Mouse (Mus musculus) MEL (cell line): ENCODE results near the gene Bgn. TPM values are rescaled to one million over a fixed set of nuclear protein-coding genes. Genes with fewer than 3 reads are reported as not detected.

ENCODE experiments used
- DNase-seq: peaks from one replicate; pipeline ENCODE4 v3.0.0; 2011; ENCODE audit warnings: low read depth, low spot score
- H3K27ac ChIP-seq: 2 replicates; pipeline ENCODE4 v1.5.1; 2012; ENCODE audit warnings: low read depth, mild to moderate bottlenecking, control low read depth, low read length, moderate library complexity; ENCODE audit not compliant: control insufficient read depth
- H3K27me3 ChIP-seq, 2 experiments: fragments of 150-350 bp in 1 of 2; sonication (generic) in 1 of 2; 2 replicates each; pipeline ENCODE4 v1.6.1; 2012; ENCODE audit warnings: low read length in 2 of 2, mild to moderate bottlenecking in 2 of 2, improper control_type of control experiment in 1 of 2, moderate library complexity in 1 of 2; ENCODE audit not compliant: insufficient read depth in 2 of 2, control insufficient read depth in 1 of 2
- H3K36me3 ChIP-seq, 2 experiments: 2 replicates each; pipeline ENCODE4 v1.6.1; 2012 to 2014; ENCODE audit warnings: low read length in 2 of 2, improper control_type of control experiment in 1 of 2, inconsistent platforms in 1 of 2, mild to moderate bottlenecking in 1 of 2; ENCODE audit not compliant: insufficient read depth in 2 of 2, control insufficient read depth in 1 of 2
- H3K4me1 ChIP-seq, 2 experiments: fragments of 150-350 bp in 1 of 2; sonication (generic) in 1 of 2; 2 replicates each; pipeline ENCODE4 v1.6.1; 2012; ENCODE audit warnings: low read length in 2 of 2, improper control_type of control experiment in 1 of 2, mild to moderate bottlenecking in 1 of 2; ENCODE audit not compliant: insufficient read depth in 2 of 2, control insufficient read depth in 1 of 2
- H3K4me3 ChIP-seq, 2 experiments: fragments of 150-350 bp in 1 of 2; sonication (generic) in 1 of 2; 2 replicates each; pipeline ENCODE4 v1.5.1; 2012; ENCODE audit warnings: low read depth in 2 of 2, low read length in 2 of 2, mild to moderate bottlenecking in 2 of 2, moderate library complexity in 2 of 2, control low read depth in 1 of 2, improper control_type of control experiment in 1 of 2; ENCODE audit not compliant: control insufficient read depth in 1 of 2, insufficient read depth in 1 of 2
- H3K79me2 ChIP-seq: 2 replicates; pipeline ENCODE4 v1.6.1; 2012; ENCODE audit warnings: mild to moderate bottlenecking, low read length, moderate library complexity; ENCODE audit not compliant: control insufficient read depth, poor library complexity, insufficient read depth
- H3K9ac ChIP-seq: 2 replicates; pipeline ENCODE4 v1.6.1; 2012; ENCODE audit warnings: low read depth, mild to moderate bottlenecking, control low read depth, low read length, moderate library complexity; ENCODE audit not compliant: control insufficient read depth, poor library complexity, severe bottlenecking
- H3K9me3 ChIP-seq: fragments of 150-350 bp; sonication (generic); replicated peaks from 2 replicates; pipeline ENCODE4 v1.6.1; 2012; ENCODE audit warnings: mild to moderate bottlenecking, low read length, improper control_type of control experiment, moderate library complexity; ENCODE audit not compliant: insufficient read depth
- BHLHE40 ChIP-seq: IDR thresholded peaks from 2 replicates; pipeline ENCODE4 v1.6.1; 2012; ENCODE audit warnings: low read depth, mild to moderate bottlenecking, inconsistent platforms, low read length, improper control_type of control experiment, borderline replicate concordance
- CHD2 ChIP-seq: IDR thresholded peaks from 2 replicates; pipeline ENCODE4 v1.6.1; 2011; ENCODE audit warnings: low read length, improper control_type of control experiment
- ELF1 ChIP-seq: IDR thresholded peaks from 2 replicates; pipeline ENCODE4 v1.6.1; 2014; ENCODE audit warnings: low read depth, mild to moderate bottlenecking, inconsistent platforms, low read length, improper control_type of control experiment, moderate library complexity
- GABPA ChIP-seq: IDR thresholded peaks from 2 replicates; pipeline ENCODE4 v1.6.1; 2012; ENCODE audit warnings: low read depth, mild to moderate bottlenecking, inconsistent platforms, low read length, improper control_type of control experiment, moderate library complexity
- JUND ChIP-seq: IDR thresholded peaks from 2 replicates; pipeline ENCODE4 v1.6.1; 2011; ENCODE audit warnings: low read depth, mild to moderate bottlenecking, improper control_type of control experiment, low read length
- MAFK ChIP-seq: IDR thresholded peaks from 2 replicates; pipeline ENCODE4 v1.6.1; 2011; ENCODE audit warnings: low read depth, mild to moderate bottlenecking, low read length, improper control_type of control experiment, borderline replicate concordance
- MAX ChIP-seq: IDR thresholded peaks from 2 replicates; pipeline ENCODE4 v1.6.1; 2011; ENCODE audit warnings: low read length, improper control_type of control experiment
- MAZ ChIP-seq: IDR thresholded peaks from 2 replicates; pipeline ENCODE4 v1.6.1; 2012; ENCODE audit warnings: low read depth, mild to moderate bottlenecking, inconsistent platforms, low read length, improper control_type of control experiment
- MYB ChIP-seq: IDR thresholded peaks from 2 replicates; pipeline ENCODE4 v1.6.1; 2011; ENCODE audit warnings: mild to moderate bottlenecking, low read depth, low read length, improper control_type of control experiment
- MYC ChIP-seq: IDR thresholded peaks from 2 replicates; pipeline ENCODE4 v1.6.1; 2011; ENCODE audit warnings: low read depth, mild to moderate bottlenecking, low read length, improper control_type of control experiment, moderate library complexity
- NRF1 ChIP-seq: IDR thresholded peaks from 2 replicates; pipeline ENCODE4 v1.6.1; 2014; ENCODE audit warnings: low read depth, mild to moderate bottlenecking, inconsistent platforms, low read length, improper control_type of control experiment, moderate library complexity; ENCODE audit not compliant: poor library complexity, insufficient read depth, severe bottlenecking
- POLR2A ChIP-seq, 2 experiments: IDR thresholded peaks; 2 replicates each; pipeline ENCODE4 v1.6.1; 2011 to 2012; ENCODE audit warnings: low read length in 2 of 2, mild to moderate bottlenecking in 2 of 2, control low read depth in 1 of 2, improper control_type of control experiment in 1 of 2, low read depth in 1 of 2, moderate library complexity in 1 of 2; ENCODE audit not compliant: control insufficient read depth in 1 of 2, insufficient read depth in 1 of 2, poor library complexity in 1 of 2
- POLR2AphosphoS2 ChIP-seq: IDR thresholded peaks from 2 replicates; pipeline ENCODE4 v1.6.1; 2011; ENCODE audit warnings: low read length, improper control_type of control experiment
- POLR2AphosphoS5 ChIP-seq: IDR thresholded peaks from 2 replicates; pipeline ENCODE4 v1.6.1; 2012; ENCODE audit warnings: low read depth, borderline replicate concordance, mild to moderate bottlenecking, inconsistent platforms, low read length, moderate library complexity, mixed read lengths
- RAD21 ChIP-seq: IDR thresholded peaks from 2 replicates; pipeline ENCODE4 v1.6.1; 2011; ENCODE audit warnings: mild to moderate bottlenecking, low read depth, low read length, improper control_type of control experiment
- SMC3 ChIP-seq: IDR thresholded peaks from 2 replicates; pipeline ENCODE4 v1.6.1; 2011; ENCODE audit warnings: low read depth, low read length, improper control_type of control experiment
- TAL1 ChIP-seq: IDR thresholded peaks from 2 replicates; pipeline ENCODE4 v1.6.1; 2012; ENCODE audit warnings: mild to moderate bottlenecking, inconsistent platforms, low read length, moderate library complexity, mixed read lengths
- TBP ChIP-seq: IDR thresholded peaks from 2 replicates; pipeline ENCODE4 v1.8.0; 2011; ENCODE audit warnings: low read depth, low read length, improper control_type of control experiment
- UBTF ChIP-seq: IDR thresholded peaks from 2 replicates; pipeline ENCODE4 v1.6.1; 2012; ENCODE audit warnings: low read depth, mild to moderate bottlenecking, inconsistent platforms, low read length, improper control_type of control experiment, moderate library complexity, borderline replicate concordance; ENCODE audit not compliant: insufficient read depth
- USF1 ChIP-seq: IDR thresholded peaks from 2 replicates; pipeline ENCODE4 v1.6.1; 2014; ENCODE audit warnings: low read depth, mild to moderate bottlenecking, inconsistent platforms, low read length, improper control_type of control experiment, moderate library complexity
- USF2 ChIP-seq, 2 experiments: IDR thresholded peaks; 2 replicates each; pipeline ENCODE4 v1.6.1; 2011 to 2012; ENCODE audit warnings: improper control_type of control experiment in 2 of 2, low read length in 2 of 2, borderline replicate concordance in 1 of 2, inconsistent platforms in 1 of 2, low read depth in 1 of 2, mild to moderate bottlenecking in 1 of 2; ENCODE audit not compliant: insufficient read depth in 1 of 2
- ZC3H11A ChIP-seq: IDR thresholded peaks from 2 replicates; pipeline ENCODE4 v1.6.1; 2012; ENCODE audit warnings: low read depth, mild to moderate bottlenecking, inconsistent platforms, low read length, improper control_type of control experiment
- ZKSCAN1 ChIP-seq: IDR thresholded peaks from 2 replicates; pipeline ENCODE4 v1.6.1; 2012; ENCODE audit warnings: low read depth, mild to moderate bottlenecking, inconsistent platforms, low read length, improper control_type of control experiment, moderate library complexity
- ZMIZ1 ChIP-seq: IDR thresholded peaks from 2 replicates; pipeline ENCODE4 v1.6.1; 2012; ENCODE audit warnings: low read depth, mild to moderate bottlenecking, inconsistent platforms, low read length, improper control_type of control experiment, moderate library complexity
- ZNF384 ChIP-seq: IDR thresholded peaks from 2 replicates; pipeline ENCODE4 v1.6.1; 2012; ENCODE audit warnings: low read depth, mild to moderate bottlenecking, inconsistent platforms, low read length, improper control_type of control experiment
- polyA plus RNA-seq, 2 experiments: library from polyadenylated mRNA; stranded (reverse) in 1 of 2; unstranded in 1 of 2; fragments of >175 nt in 1 of 2; fragments of >200 nt in 1 of 2; gene quantifications; 2 replicates each; pipeline versions ENCODE4 v1.2.1 to v1.2.4; 2012; ENCODE audit warnings: low replicate concordance in 2 of 2, low read depth in 1 of 2; ENCODE audit not compliant: insufficient read length in 2 of 2, insufficient read depth in 1 of 2, missing spikeins in 1 of 2
- total RNA-seq: library from RNA; depleted of rRNA; stranded (reverse); fragments of 300-350 nt; gene quantifications from 2 replicates; pipeline ENCODE4 v1.2.3, GENCODE M21; 2012

Gene Bgn
- total and polyA plus RNA-seq, 3 experiments, result not detected

DNA sequence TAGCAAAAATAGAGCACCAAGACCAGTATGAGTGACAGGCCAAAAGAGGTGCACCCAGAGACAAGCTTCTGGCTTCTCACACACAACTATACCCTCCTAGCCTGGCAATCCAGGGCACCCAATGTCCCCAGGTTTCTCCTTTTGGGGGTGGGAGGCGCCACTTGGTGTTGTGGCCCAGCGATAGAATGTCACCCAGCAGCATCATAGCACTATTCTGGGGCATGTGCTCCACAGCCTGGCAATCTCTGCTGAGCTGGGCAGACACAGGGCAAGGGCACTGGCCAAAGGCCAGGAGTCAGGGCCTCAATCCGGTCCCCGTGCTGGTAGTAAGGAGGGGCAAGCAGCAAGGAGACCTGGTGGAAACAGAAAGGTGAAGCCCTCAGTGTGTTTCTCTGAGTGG is 13.3 kb downstream of the Bgn start:
- Histone ChIP-seq H3K27me3 (no peaks in the 10 kb centered on the region), H3K4me3 (no peak overlapping the region), H3K9me3 (no peaks in the 10 kb centered on the region), H3K27ac (no peak overlapping the region), H3K79me2 (no peaks in the 10 kb centered on the region), H3K36me3 (no peaks in the 10 kb centered on the region), H3K4me1 (no peaks in the 10 kb centered on the region), H3K9ac (no peak overlapping the region)
- no peak for DNase-seq
- TF ChIP-seq USF2 (IDR thresholded peaks at IDR 0.05; ENCODE audit: borderline replicate concordance in 1 of 2, insufficient read depth in 1 of 2, low read depth in 1 of 2, low read length in 2 of 2), result no peak
- TF ChIP-seq RAD21, result no peak
- no peak for TF ChIP-seq SMC3
- no peak for TF ChIP-seq GABPA
- TF ChIP-seq JUND, result no peak
- TF ChIP-seq MYC, result no peak
- TF ChIP-seq ZKSCAN1, result no peak

DNA sequence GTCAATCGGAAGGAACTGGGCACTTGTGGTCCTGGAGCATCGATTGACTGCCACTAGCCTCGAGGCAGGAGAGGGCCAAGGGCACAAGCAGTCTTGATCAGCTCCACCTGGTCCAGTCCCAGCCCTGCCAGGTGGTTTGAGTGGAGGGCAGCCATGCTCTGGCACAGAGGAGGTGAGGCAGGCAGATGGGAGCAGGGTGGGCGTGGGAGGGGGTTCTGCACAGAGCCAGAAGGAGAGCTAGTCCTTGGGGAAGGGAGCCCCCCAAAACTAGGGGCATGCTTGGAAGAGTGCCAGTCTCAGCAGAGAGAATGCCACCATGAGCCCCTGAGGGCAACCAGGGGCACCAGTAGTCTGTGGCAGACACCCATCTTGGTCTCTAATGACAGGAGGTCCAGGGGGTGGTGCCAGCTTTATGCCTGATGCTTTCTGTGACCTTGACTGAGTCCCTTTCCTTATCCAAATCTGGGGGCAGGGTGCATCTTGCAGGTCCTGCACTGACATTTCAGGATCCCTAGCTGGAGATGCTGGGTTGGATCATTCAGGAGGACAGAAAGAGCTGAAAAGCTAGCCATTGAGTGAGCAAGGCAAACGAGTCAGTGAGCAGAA is 21.8 kb downstream of the Bgn start:
- no peak for DNase-seq
- H3K9me3 ChIP-seq, result no peaks in the 10 kb centered on the region
- no peaks in the 10 kb centered on the region for H3K79me2 ChIP-seq
- TF ChIP-seq TBP (no peak), POLR2A (IDR thresholded peaks at IDR 0.05; ENCODE audit: control insufficient read depth in 1 of 2, insufficient read depth in 1 of 2, low read depth in 1 of 2, low read length in 2 of 2, poor library complexity in 1 of 2) (no peak), CHD2 (no peak), MYB (no peak), MAX (no peak), ZC3H11A (no peak), ZNF384 (no peak), USF2 (IDR thresholded peaks at IDR 0.05; ENCODE audit: borderline replicate concordance in 1 of 2, insufficient read depth in 1 of 2, low read depth in 1 of 2, low read length in 2 of 2) (no peak), ZMIZ1 (no peak), USF1 (no peak), TAL1 (no peak), POLR2AphosphoS5 (no peak), JUND (no peak), MAZ (no peak), MAFK (no peak), NRF1 (no peak), UBTF (no peak), BHLHE40 (no peak), POLR2AphosphoS2 (no peak), ELF1 (no peak)
- H3K9ac ChIP-seq, result no peak overlapping the region
- no peaks in the 10 kb centered on the region for H3K27me3 ChIP-seq
- H3K36me3 ChIP-seq, result no peaks in the 10 kb centered on the region
- H3K4me3 ChIP-seq, result no peak overlapping the region
- H3K4me1 ChIP-seq, result no peaks in the 10 kb centered on the region
- H3K27ac ChIP-seq, result no peak overlapping the region
